Mouse (Mus musculus) lung, adult 10 weeks (tissue): ENCODE results near the gene Ccdc82. TPM values are rescaled to one million over a fixed set of nuclear protein-coding genes. Genes with fewer than 3 reads are reported as not detected.

ENCODE experiments used
- polyA plus RNA-seq: library from polyadenylated mRNA; stranded (reverse); fragments of 350-450 nt; fragmentation: Illumina TruSeq; extraction: RNeasy Lipid Tissue Mini Kit (QIAGEN cat#74804); gene quantifications from one replicate; pipeline ENCODE4 v1.2.3, GENCODE M21; 2014; ENCODE audit warnings: low read depth, low replicate concordance; ENCODE audit not compliant: insufficient read depth

The Ccdc82 gene
- polyA plus RNA-seq, result 15.7 TPM

GRCm38 (mm10) chr9:13246815-13247638, at the start of gene Ccdc82:
TSS of gene Ccdc82 (plus strand) at chr9:13246955.

GRCm38 (mm10) chr9:13245481-13245880, 1.3 kb upstream of the Ccdc82 start, which contains the start of gene Jrkl:
TSS of gene Jrkl (minus strand) at chr9:13245829.

GRCm38 (mm10) chr9:13297668-13298512, 51.1 kb downstream of the Ccdc82 start, which contains the start of gene Maml2:
TSS of gene Maml2 (plus strand) at chr9:13297957.

Other genes starting within 250 kb of the Ccdc82 start
- 5.1 TPM for gene Jrkl, start 1.1 kb upstream of the Ccdc82 start, polyA plus RNA-seq
- gene Maml2, start 51.0 kb downstream of the Ccdc82 start, polyA plus RNA-seq, result 5.0 TPM
- gene Gm17571, start 199.8 kb downstream of the Ccdc82 start, polyA plus RNA-seq, result not detected